Mouse (Mus musculus) kidney, postnatal 25 days (tissue): ENCODE data around the gene Mecom.
A peak's percentile ranks its signal among the peaks of the same experiment; 100 is the strongest.
"Not testable (repeated sequence)": the region's sequence is repeated elsewhere in the genome, so short reads cannot be mapped to it uniquely, and the experiment has no call there.

Source experiments
- DNase-seq, 2 experiments: peaks; one replicate each; pipeline ENCODE4 v3.0.0; 2021; ENCODE audit warnings: mixed read lengths in 2 of 2

The Mecom gene

DNA sequence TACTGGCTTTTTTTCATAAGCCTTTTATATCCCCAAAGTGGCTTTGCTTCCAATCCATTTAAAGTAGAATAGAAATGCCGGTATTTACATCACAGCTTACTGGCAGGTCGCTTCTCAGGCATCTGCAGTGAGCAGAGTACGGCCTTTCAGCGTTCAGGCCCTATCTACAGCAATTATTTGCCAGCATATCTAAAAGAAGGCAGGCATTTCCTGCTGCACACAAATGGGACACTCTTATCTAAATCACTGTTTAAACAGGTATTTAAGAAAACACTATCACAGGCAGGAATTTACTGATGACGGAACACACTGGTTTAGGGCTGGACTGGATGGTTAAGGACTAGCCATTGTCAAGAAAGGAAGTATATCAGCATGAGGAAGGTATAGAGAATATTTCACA, 301.9 kb downstream of the Mecom start:
- DNase-seq, result no peak

DNA sequence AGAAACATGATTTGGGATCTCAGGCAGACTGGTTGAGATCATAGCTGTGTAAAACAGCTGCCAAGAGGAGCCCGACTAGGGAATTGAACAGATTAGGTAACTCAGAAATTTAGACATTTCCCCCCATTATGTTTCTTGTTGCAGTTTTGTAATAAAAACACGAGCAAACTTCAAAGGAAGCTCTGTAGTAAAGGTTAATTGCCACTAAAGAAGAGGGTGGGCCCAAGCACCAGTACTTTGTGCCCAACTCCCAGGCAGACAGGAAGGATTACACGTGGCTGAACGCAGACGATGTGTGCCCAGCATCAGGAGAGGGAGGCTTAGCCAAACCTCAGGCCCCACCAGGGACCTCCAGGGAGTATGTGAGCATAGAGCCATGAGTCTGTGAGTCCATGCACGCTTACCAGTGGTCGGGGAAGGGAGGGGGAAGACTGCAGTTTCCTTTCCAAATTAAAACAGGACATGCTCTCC, 303.4 kb downstream of the Mecom start:
- peak in 1 of 2 experiments; percentile 36 for DNase-seq

GRCm38 (mm10) chr3:30243776-30244275, 304.0 kb downstream of the Mecom start:
- DNase-seq, result no peak

DNA sequence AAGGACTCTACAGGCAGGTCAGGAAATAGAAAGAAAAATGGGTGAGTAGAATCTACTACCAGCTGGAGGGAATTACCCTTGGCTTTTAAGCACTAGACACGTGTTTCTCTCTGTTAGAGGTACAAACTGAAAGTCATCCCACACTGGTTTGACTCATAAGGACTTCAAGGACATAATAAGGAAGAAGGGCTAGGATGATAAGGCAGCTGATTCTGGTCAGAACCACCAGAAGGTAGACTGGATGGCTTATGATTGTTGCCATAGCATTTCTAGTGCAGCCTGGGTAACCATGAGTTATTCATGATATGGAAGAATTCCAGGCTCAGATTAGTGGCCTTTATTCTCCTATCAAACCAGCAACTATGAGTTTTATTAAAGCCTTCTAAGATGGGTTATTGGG, 308.4 kb downstream of the Mecom start:
- no peak for DNase-seq

GRCm38 (mm10) chr3:30237493-30237892, 310.3 kb downstream of the Mecom start:
- DNase-seq, result no peak

GRCm38 (mm10) chr3:30234018-30234417, 313.8 kb downstream of the Mecom start:
- no peak for DNase-seq

GRCm38 (mm10) chr3:30227964-30228670, 319.7 kb downstream of the Mecom start:
- DNase-seq, result no peak

GRCm38 (mm10) chr3:30226928-30227370, 320.9 kb downstream of the Mecom start:
- DNase-seq, result peak; percentile 77 to 82

- DNase-seq, result not testable (repeated sequence)
Measured at GRCm38 (mm10) chr3:30225200-30225599, 322.6 kb downstream of the Mecom start.

GRCm38 (mm10) chr3:30220701-30221412, 327.0 kb downstream of the Mecom start:
- DNase-seq, result no peak

- DNase-seq, result no peak
Measured at GRCm38 (mm10) chr3:30219891-30220290, 327.9 kb downstream of the Mecom start.

DNA sequence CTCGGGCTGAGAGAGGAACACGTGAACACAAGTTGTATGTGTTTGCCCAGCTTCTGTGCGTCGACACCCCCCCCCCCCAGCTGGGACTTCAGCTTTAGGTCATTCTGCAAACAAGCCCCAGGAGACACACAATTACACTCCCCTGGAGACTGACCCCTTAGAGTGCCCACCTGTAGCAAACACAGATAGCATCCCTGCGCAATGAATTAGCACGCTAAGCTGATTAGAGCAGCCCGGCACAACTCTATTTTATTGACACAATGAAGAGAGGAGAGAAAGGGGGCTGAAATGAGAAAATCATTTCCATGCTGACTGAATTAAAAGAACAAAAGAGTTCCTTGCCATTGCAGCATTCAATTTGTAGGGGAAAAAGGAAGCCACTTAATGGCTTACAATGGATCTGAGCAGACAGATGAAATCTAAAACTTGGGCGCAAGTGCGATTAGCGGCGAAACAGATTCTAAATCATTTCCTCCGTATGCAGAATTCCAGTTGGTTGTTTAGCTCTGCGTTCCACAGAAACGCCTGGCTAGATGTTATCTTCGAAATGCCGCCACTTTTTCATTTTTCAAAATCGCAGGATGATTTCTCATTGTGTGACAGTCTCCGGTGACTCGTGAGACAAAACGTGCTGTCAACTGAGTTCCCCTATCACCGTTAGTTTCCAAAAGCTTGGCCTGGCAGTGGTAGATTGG, 328.5 kb downstream of the Mecom start:
- DNase-seq, result no peak

GRCm38 (mm10) chr3:30214607-30215006, 333.2 kb downstream of the Mecom start:
- no peak for DNase-seq

- DNase-seq, result no peak
Measured at GRCm38 (mm10) chr3:30213540-30214170, 334.2 kb downstream of the Mecom start.

GRCm38 (mm10) chr3:30212802-30213201, 335.0 kb downstream of the Mecom start:
- DNase-seq, result no peak

DNA sequence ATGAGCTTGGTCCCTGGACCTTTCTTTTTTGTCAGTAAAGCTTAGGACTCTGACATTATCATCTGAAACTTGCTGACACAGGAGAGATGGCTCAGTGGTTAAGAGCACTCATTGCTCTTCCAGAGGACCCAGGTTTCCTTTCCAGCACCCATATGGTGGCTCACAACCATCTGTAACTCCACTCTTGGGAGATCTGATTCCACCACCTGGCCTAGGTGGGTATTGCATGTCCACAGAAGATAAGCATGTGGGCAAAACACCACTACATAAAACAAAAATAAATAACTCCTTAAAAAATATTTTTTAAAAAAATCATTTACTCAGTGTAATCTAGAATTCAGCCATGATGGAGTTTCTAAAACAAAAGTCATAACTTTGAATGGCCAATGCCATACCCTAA, 338.7 kb downstream of the Mecom start:
- peak in 1 of 2 experiments; percentile 17 for DNase-seq

DNA sequence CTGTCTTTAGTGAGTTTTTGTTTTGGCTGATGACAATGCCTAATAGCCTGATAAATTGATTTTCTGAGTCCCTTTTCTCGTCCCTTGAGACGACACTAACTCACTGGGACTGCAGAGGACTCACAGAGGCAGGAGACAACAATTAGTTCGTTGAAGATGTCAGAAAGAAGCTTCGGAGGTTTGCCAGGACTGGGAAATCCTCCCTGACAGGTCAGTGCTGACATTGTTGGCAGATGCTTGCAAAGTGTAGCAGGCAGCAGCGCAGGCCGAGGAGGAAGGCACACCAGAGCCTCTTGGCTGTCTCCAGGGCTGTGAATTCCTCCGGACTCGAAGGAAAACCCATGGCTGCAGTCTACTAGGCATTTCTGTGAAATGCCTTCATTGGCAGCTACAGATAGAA, 339.9 kb downstream of the Mecom start:
- no peak for DNase-seq

DNA sequence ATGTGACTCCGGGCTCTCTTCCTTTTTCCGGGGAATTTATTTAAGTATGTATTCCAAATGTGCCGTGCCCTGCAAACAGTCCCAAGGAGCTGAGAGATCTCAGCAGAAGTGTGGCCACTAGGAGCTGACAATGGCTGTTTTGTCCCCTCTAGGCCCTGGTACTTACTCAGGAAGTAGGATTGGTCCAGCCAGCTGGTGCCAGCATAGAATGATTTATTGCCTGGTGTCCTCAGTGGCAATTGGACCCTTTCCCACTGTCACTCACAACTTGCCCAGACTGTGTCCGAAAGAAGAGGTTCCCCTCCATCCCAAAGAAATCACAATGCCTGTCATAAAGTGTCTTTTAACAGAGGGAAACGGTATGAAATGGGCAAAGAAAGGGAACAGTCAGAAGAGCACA, 340.4 kb downstream of the Mecom start:
- no peak for DNase-seq

- DNase-seq, result no peak
Measured at GRCm38 (mm10) chr3:30206123-30206522, 341.7 kb downstream of the Mecom start.

GRCm38 (mm10) chr3:30203764-30204163, 344.0 kb downstream of the Mecom start:
- DNase-seq, result no peak

- no peak for DNase-seq
Measured at GRCm38 (mm10) chr3:30198854-30199253, 349.0 kb downstream of the Mecom start.

DNA sequence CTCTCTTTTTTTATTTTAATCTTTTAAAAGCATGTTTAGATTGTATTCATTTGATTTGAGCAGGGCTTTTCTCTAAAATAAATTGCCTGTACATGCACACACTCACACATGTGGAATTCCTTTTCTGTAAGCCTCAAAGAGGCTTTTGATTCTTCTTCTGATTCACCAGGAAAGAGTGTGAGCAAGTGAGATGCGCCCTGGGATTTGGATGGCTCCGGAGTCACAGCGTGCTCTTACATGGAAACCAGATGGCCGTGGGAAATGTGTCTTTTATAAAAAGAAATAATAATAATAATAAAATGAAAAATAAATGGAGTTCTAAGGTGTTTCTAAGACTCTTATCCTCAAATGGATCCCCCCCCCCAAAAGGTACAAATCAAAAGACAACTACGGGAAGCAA, 349.6 kb downstream of the Mecom start:
- no peak for DNase-seq

GRCm38 (mm10) chr3:30195186-30195585, 352.6 kb downstream of the Mecom start:
- DNase-seq, result no peak
